Mouse (Mus musculus) forebrain, embryonic 13.5 days (tissue): ENCODE measurements at regions not wholly inside any gene's neighbourhood (a gene's known extent, or its start where the extent isn't known, plus 50 kb on each side); places are given as distances from the start of the nearest gene placed in this dataset.

Experiments
- ATAC-seq: fragments of 200-750 bp; cut with Nextera tagmentation; 2 replicates; pipeline ENCODE4 v1.8.0; 2017
- H3K27ac ChIP-seq: fragments of 300-500 bp; sonication (generic); 2 replicates; pipeline ENCODE4 v1.5.1; 2015; ENCODE audit warnings: inconsistent platforms, mild to moderate bottlenecking, moderate library complexity
- H3K27me3 ChIP-seq: fragments of 300-500 bp; sonication (generic); 2 replicates; pipeline ENCODE4 v1.6.1; 2015; ENCODE audit warnings: mild to moderate bottlenecking, inconsistent platforms
- H3K36me3 ChIP-seq: fragments of 300-500 bp; sonication (generic); 2 replicates; pipeline ENCODE4 v1.6.1; 2015; ENCODE audit warnings: mild to moderate bottlenecking, inconsistent platforms; ENCODE audit not compliant: poor library complexity, severe bottlenecking
- H3K4me1 ChIP-seq: fragments of 300-500 bp; sonication (generic); 2 replicates; pipeline ENCODE4 v1.6.1; 2015; ENCODE audit warnings: inconsistent platforms
- H3K4me2 ChIP-seq: fragments of 300-500 bp; sonication (generic); 2 replicates; pipeline ENCODE4 v1.6.1; 2015; ENCODE audit warnings: inconsistent platforms, mild to moderate bottlenecking, moderate library complexity
- H3K4me3 ChIP-seq: fragments of 300-500 bp; sonication (generic); 2 replicates; pipeline ENCODE4 v1.5.1; 2015; ENCODE audit warnings: mild to moderate bottlenecking, inconsistent platforms
- H3K9ac ChIP-seq: fragments of 300-500 bp; sonication (generic); 2 replicates; pipeline ENCODE4 v1.6.1; 2015; ENCODE audit warnings: mild to moderate bottlenecking, inconsistent platforms
- H3K9me3 ChIP-seq: fragments of 300-500 bp; sonication (generic); replicated peaks from 2 replicates; pipeline ENCODE4 v1.6.1; 2016; ENCODE audit warnings: inconsistent platforms
- WGBS: fragments of 180-500 bp; shearing (Covaris S2); methylation state at CpG from one replicate; pipeline ENCODE4 v1.1.7; 2015; 5-methylcytosine and 5-hydroxymethylcytosine counted together

DNA sequence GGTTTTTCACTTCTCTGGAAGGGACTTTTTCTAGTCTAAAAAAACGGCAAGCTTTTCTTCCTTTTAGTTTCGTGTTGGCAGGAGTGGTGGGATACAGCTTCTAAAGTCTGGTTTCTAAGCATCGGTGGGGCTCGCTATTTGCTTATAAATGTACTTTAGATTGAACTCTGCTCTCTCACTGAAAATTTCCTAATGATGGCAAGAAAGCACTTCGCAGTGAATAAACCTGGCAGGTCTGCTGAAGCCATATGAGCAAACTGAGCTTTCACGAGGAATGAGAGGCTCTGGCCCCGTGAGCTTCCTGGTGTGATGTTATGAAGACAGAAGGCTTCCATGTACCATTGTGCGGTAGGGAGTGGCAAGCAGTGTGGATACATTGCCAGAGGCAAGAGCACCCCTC, 380.0 kb upstream of the Smim15 start:
- Histone ChIP-seq H3K4me3 (no peak overlapping the region), H3K36me3 (no peaks in the 10 kb centered on the region), H3K27ac (peak overlapping the region; percentile 60), H3K4me1 (peaks cover 39% of the 10 kb centered on the region), H3K9ac (no peak overlapping the region), H3K27me3 (no peaks in the 10 kb centered on the region), H3K9me3 (no peaks in the 10 kb centered on the region), H3K4me2 (peak overlapping the region; percentile 11)
- WGBS = 41% methylated on average over 8 of the region's 8 CpGs
- no peak for ATAC-seq

GRCm38 (mm10) chr13:107663745-107664144, 380.5 kb upstream of the Smim15 start:
- no peaks in the 10 kb centered on the region for H3K27me3 ChIP-seq
- H3K36me3 ChIP-seq = no peaks in the 10 kb centered on the region
- H3K9ac ChIP-seq = 0 out of 2 replicates have a peak overlapping the region, but pooled peaks have one; percentile 17
- peak overlapping the region; percentile 11 for H3K4me2 ChIP-seq
- H3K4me1 ChIP-seq = peaks cover 39% of the 10 kb centered on the region
- no peaks in the 10 kb centered on the region for H3K9me3 ChIP-seq
- ATAC-seq = peak; percentile 50; the same call in 1 of the 2 replicates
- H3K4me3 ChIP-seq = no peak overlapping the region
- WGBS = 6% methylated on average over 12 of the region's 12 CpGs
- peak overlapping the region; percentile 60 for H3K27ac ChIP-seq

DNA sequence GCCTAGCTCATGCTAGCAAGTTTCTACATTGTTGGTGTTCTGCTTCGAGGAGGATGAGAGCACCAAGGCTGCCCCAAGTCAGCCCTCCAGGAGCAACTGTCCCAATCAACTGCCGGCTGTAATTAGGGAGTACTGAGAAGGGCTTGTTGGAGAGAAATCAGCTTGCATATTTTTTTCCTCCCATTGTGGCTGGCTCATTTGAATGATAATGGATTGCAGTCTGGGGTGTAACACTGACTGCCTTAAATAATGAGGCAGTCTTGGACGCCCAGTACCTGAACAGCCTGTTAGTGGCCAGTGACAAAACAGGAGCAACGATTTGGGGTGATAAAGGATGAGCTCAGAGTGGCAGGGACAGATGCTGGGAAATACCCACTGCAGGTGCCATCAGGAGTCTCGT, 382.8 kb upstream of the Smim15 start:
- Histone ChIP-seq H3K4me2 (no peak overlapping the region; the same call in 1 of the 2 replicates), H3K9ac (no peak overlapping the region), H3K36me3 (no peaks in the 10 kb centered on the region), H3K27me3 (no peaks in the 10 kb centered on the region), H3K27ac (peak overlapping the region; percentile 75), H3K4me1 (peaks cover 37% of the 10 kb centered on the region), H3K9me3 (no peaks in the 10 kb centered on the region), H3K4me3 (no peak overlapping the region)
- WGBS = 3% methylated on average over 5 of the region's 5 CpGs
- ATAC-seq = peak; percentile 77

DNA sequence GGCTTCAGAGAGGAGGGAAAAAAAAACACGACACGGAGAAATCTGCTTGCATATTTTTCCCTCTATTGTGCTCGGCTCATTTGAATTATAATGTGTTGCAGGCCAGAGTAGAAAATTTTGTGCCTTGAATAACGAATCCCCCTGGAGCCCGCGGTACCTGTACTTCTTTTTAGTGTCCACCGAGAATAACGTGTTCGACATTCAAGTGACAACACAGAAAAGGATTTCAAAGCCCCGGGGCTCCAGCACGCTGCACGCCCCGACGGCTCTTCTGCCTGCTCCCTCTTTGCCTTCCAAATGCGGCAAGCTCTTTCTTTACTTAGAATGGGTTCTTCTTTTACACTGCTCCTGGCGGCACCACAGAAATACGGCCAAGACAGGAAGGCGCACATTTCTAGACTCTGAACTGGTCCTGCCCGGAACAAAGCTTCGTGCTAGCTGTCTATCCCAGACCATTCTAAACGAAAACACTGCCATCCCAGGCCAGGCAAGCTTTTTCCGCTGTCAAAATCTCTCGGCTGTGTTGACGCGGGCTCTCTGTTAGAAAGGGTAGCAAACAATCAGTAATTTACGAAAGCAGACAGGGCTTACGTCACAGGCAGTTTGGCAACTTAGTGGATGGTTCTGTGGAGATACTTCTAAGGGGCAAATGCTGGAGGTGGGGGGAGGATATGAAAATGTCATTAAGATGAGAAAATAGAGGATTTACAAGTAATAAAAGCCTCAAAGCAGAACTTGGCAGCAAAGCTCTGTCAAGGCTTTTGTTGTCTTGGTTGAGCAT, 398.2 kb upstream of the Smim15 start:
- Histone ChIP-seq H3K36me3 (no peaks in the 10 kb centered on the region), H3K27ac (peak overlapping the region; percentile 92), H3K4me1 (peaks cover 45% of the 10 kb centered on the region), H3K4me2 (peak overlapping the region; percentile 66), H3K4me3 (peak overlapping the region; percentile 40), H3K9ac (peak overlapping the region; percentile 70), H3K9me3 (no peaks in the 10 kb centered on the region), H3K27me3 (no peaks in the 10 kb centered on the region)
- ATAC-seq = peak; percentile 65
- WGBS = under 1% methylated on average over 27 of the region's 27 CpGs

DNA sequence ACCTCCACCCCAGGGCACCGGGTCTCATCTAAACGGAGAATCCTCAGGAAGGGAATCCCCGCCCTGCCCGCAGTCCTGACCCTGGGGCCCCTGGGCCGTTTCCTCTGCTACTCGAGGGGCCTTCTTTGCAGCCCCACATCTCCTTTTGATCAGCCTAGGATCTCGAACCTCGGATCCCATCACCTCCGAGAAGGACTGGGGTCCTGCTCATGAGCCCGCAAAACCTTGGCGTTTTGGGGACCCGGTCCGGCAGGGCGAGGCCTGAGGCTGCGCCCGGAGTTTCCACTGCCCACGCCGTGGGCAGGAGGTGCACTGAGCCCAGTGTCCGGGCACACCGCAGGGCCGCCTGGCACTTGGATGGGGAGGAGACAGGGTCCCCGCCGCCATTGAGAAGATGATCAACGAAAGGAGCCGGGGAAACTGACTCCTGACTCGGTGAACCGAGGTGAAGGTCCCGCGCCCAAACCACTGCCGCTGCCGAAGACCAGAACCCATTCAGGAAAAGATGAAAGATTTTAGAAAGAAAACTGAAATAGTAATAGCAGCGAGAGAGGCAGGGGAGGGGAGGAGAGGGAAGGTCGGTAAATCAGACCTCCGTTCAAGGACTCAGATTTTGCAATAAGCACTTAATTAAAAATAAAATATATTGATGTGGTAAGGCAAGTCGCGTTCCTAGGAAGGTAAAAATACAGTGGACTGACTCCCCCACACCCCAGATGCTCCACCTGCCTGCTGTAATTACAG, 399.0 kb upstream of the Smim15 start:
- no peaks in the 10 kb centered on the region for H3K27me3 ChIP-seq
- H3K4me2 ChIP-seq = peak overlapping the region; percentile 66
- peak overlapping the region; percentile 92 for H3K27ac ChIP-seq
- 5% methylated on average over 36 of the region's 36 CpGs for WGBS
- no peaks in the 10 kb centered on the region for H3K36me3 ChIP-seq
- H3K9ac ChIP-seq = peak overlapping the region; percentile 70
- ATAC-seq = peak; percentile 12
- peak overlapping the region; percentile 40 for H3K4me3 ChIP-seq
- peaks cover 45% of the 10 kb centered on the region for H3K4me1 ChIP-seq
- H3K9me3 ChIP-seq = no peaks in the 10 kb centered on the region

GRCm38 (mm10) chr13:107644705-107645104, 399.5 kb upstream of the Smim15 start:
- H3K4me3 ChIP-seq = peak overlapping the region; percentile 40
- WGBS = 52% methylated on average over 12 of the region's 12 CpGs
- no peaks in the 10 kb centered on the region for H3K9me3 ChIP-seq
- H3K4me2 ChIP-seq = peak overlapping the region; percentile 66
- H3K36me3 ChIP-seq = no peaks in the 10 kb centered on the region
- peak overlapping the region; percentile 92; the same call in 1 of the 2 replicates for H3K27ac ChIP-seq
- H3K9ac ChIP-seq = peak overlapping the region; percentile 70
- no peak for ATAC-seq
- H3K27me3 ChIP-seq = no peaks in the 10 kb centered on the region
- H3K4me1 ChIP-seq = peaks cover 39% of the 10 kb centered on the region

- no peak overlapping the region for H3K4me3 ChIP-seq
- peaks cover 34% of the 10 kb centered on the region for H3K4me1 ChIP-seq
- no peaks in the 10 kb centered on the region for H3K9me3 ChIP-seq
- H3K36me3 ChIP-seq = no peaks in the 10 kb centered on the region
- H3K27me3 ChIP-seq = no peaks in the 10 kb centered on the region
- ATAC-seq = peak; percentile 57
- H3K27ac ChIP-seq = peak overlapping the region; percentile 49
- H3K4me2 ChIP-seq = peak overlapping the region; percentile 24; the same call in 1 of the 2 replicates
- WGBS = 17% methylated on average over 14 of the region's 14 CpGs
- no peak overlapping the region; the same call in 1 of the 2 replicates for H3K9ac ChIP-seq
Measured at GRCm38 (mm10) chr13:107641926-107642657, 402.2 kb upstream of the Smim15 start.

DNA sequence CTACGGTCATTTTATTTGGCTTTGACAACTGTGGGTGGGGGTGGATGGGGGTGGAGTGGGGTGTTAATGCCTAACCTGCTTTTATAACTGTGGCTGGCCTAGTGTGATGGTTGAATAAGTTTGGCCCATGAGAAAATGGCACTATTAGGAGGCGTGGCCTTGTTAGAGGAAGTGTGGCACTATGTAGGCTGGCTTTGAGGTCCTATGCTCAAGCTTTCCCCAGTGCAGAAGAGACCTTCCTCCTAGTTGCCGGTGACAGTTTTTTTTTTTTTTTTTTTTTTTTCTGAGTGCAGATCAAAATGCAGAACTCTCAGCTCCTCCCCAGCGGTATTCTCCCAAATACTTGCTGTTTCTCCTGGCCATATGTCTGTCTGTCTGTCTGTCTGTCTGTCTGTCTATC, 404.6 kb upstream of the Smim15 start:
- Histone ChIP-seq H3K27ac (no peak overlapping the region), H3K4me3 (no peak overlapping the region), H3K36me3 (no peaks in the 10 kb centered on the region), H3K27me3 (no peaks in the 10 kb centered on the region), H3K4me2 (no peak overlapping the region), H3K9me3 (no peaks in the 10 kb centered on the region), H3K4me1 (peaks cover 22% of the 10 kb centered on the region), H3K9ac (no peak overlapping the region)
- WGBS = 93% methylated on average over 4 of the region's 4 CpGs
- no peak for ATAC-seq

DNA sequence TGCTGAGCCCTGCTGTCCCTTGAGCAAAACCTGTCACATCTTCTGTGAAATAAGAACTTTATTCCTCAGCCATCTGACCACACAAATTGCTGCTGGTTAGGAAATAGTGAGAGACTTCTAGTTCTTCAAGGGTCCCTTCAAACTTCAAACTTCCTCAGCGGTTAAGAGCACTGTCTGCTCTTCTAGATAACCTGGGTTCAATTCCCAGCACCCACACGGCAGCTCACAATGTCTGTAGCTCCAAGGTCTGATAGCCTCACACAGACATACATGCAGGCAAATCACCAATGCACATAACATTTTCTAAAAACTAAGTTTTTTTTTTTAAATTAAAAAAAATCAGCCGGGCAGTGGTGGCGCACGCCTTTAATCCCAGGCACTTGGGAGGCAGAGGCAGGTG, 407.0 kb upstream of the Smim15 start:
- ATAC-seq = no peak
- H3K9ac ChIP-seq = no peak overlapping the region
- no peaks in the 10 kb centered on the region for H3K36me3 ChIP-seq
- 95% methylated on average over 5 of the region's 5 CpGs for WGBS
- H3K4me2 ChIP-seq = no peak overlapping the region
- no peaks in the 10 kb centered on the region for H3K9me3 ChIP-seq
- peaks cover 16% of the 10 kb centered on the region for H3K4me1 ChIP-seq
- no peaks in the 10 kb centered on the region for H3K27me3 ChIP-seq
- H3K27ac ChIP-seq = no peak overlapping the region
- no peak overlapping the region for H3K4me3 ChIP-seq

- Histone ChIP-seq H3K27ac (no peak overlapping the region), H3K4me1 (peaks cover 11% of the 10 kb centered on the region), H3K9me3 (no peaks in the 10 kb centered on the region), H3K36me3 (no peaks in the 10 kb centered on the region), H3K9ac (peak overlapping the region; percentile 41; the same call in 1 of the 2 replicates), H3K4me3 (no peak overlapping the region), H3K27me3 (no peaks in the 10 kb centered on the region), H3K4me2 (no peak overlapping the region)
- WGBS = 10% methylated on average over 5 of the region's 5 CpGs
- ATAC-seq = no peak; the same call in 1 of the 2 replicates
Measured at GRCm38 (mm10) chr13:107635114-107635513, 409.1 kb upstream of the Smim15 start.

GRCm38 (mm10) chr13:107627073-107627472, 417.2 kb upstream of the Smim15 start:
- Histone ChIP-seq H3K4me3 (no peak overlapping the region), H3K27ac (no peak overlapping the region), H3K36me3 (no peaks in the 10 kb centered on the region), H3K4me1 (no peaks in the 10 kb centered on the region), H3K9me3 (no peaks in the 10 kb centered on the region), H3K27me3 (no peaks in the 10 kb centered on the region), H3K9ac (no peak overlapping the region), H3K4me2 (no peak overlapping the region)
- ATAC-seq = no peak
- WGBS = 84% methylated on average over 2 of the region's 2 CpGs

DNA sequence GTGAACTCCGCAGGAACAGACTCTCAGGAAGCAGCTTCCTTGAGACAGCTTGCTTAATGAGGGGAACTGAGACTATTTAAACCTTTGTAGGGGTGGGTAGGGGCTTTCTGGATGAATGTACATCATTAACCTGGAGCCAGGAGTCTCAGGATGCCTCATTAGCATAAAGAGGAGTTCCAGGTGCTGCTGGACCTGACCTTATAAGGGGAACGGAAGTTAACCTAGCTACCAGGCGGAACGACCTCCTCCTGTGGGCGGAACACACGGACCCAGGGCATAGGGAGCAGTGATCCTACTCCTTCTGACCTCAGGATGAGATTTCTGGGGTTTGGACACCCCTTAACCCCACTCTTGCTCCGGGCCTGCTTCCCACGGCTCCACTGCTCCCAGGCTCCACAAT, 417.6 kb upstream of the Smim15 start:
- H3K9ac ChIP-seq = no peak overlapping the region
- no peaks in the 10 kb centered on the region for H3K4me1 ChIP-seq
- ATAC-seq = no peak
- no peaks in the 10 kb centered on the region for H3K36me3 ChIP-seq
- 60% methylated on average over 8 of the region's 8 CpGs for WGBS
- no peak overlapping the region for H3K4me3 ChIP-seq
- no peaks in the 10 kb centered on the region for H3K9me3 ChIP-seq
- no peaks in the 10 kb centered on the region for H3K27me3 ChIP-seq
- H3K4me2 ChIP-seq = no peak overlapping the region
- H3K27ac ChIP-seq = no peak overlapping the region
